Mouse (Mus musculus): ENCODE measurements at regions not wholly inside any gene's neighbourhood (a gene's known extent, or its start where the extent isn't known, plus 50 kb on each side); places are given as distances from the start of the nearest gene placed in this dataset.

- DNase-seq: no peak
Measured at GRCm38 (mm10) chr11:44049253-44049976, 148.4 kb upstream of the Adra1b start.

GRCm38 (mm10) chr11:44052481-44052880 is 151.5 kb upstream of the Adra1b start:
- DNase-seq: no peak

DNA sequence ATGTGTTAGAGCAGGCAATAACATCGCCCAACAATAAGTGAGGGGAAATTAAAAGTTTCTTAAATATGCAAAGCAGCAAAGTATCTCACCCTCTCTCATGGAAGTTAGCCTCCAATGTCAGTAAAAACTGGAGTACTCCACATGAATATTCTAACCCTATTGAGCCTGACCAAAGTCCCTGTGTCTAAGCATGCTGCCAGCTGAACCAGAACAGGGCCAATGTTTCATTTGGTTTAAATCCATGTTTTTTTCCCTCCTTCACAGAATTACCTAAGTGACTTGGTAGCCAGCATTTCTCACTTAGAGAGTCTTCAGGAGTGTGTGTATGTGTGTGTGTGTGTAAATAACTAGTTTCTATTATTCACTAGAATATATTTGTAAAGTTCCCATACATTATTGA is 161.4 kb upstream of the Adra1b start:
- no peak for DNase-seq

DNA sequence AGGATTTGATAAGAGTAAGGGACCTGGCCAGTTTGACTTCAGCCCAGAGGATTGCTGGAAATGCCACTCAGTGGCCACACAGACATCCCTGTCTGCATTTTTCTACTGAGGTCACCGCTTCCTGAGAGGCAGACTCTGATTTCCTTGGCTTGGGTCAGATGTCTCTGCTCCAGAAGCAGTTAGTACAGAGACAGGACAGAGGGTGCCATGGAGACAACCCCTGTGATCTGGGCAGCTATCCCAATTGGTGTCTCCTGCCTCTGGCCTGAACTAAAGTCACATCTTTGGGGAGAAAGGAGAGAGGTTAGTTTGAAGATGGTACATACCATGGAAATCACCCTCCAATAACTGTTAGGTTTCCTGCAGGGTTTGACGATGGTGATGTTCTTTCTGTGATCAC is 165.2 kb upstream of the Adra1b start:
- no peak for DNase-seq

DNA sequence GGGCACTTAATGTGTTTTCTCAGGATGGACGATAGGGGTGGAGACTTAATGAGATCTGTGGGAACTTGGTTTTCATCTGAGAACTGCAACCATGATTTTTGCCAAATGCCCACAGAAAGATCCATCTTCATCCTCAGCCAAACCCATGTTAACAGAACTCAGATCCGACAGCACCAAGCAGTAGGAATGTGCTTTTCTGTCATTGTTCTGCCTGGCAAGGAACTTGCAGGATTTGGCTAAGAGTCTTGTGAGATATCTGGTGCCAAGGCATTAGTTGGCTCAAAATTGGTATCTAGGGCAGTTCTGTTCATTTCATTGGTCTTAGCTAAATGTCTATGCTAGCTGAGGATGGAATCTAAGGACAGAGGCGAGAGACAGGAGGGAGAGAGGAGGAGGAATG is 182.7 kb upstream of the Adra1b start:
- DNase-seq: no peak

DNA sequence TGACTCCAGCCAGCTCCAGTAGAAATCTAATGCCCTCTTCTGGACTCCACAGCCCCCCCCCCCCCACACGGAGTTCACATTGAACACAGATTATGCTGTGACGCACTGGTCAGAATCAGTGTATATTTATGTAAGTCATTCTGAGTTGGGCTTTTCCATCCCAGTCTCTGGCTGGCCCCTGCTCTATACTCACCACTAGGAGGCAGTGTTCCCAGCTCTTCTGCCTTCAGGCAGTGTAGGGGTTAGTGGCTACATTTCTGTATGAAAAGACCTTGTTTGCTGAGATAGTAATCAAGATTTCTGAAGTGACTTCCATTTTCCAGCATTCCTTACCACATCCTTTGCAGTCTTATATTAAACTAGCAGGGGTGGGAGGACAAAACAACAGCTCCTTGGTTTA is 185.9 kb upstream of the Adra1b start:
- DNase-seq: no peak

GRCm38 (mm10) chr11:44089514-44089913 is 188.5 kb upstream of the Adra1b start:
- no peak for DNase-seq

DNA sequence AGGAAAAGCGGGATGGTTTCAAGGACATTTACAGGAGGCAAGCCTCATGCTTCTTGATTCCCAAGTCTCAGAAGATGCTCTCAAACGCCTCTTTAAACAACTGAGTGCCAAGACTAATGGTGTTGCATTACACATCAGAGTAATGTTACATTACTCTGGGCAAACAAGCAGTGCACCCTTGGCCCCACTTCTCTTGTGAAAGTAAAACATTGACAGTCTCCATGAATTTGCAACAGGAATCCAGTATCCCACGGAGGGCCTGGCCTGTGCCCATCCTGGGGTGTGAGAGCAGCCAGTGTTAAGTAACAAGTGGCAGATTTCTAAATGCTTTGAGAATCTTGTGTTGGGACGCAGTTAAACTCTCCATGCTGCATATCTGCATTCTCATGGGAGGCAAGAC is 194.3 kb upstream of the Adra1b start:
- DNase-seq: no peak

- no peak for DNase-seq
Measured at GRCm38 (mm10) chr11:44103188-44103840, 202.3 kb upstream of the Adra1b start.

DNA sequence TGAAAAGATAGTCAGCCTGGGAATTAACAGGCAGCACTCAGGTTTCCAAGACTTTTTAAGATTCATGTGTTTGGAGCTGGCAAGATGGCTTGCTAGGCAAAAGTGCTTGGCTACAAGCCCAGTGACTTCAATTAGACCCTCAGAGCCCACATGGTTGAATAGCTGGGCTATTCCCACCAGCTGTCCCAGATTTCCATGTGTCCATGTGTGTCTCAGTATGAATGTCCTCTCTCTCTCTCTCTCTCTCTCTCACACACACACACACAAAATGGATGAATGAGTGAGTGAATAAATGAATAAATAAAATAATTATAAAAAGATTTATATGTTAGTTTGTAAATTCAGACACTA is 202.8 kb upstream of the Adra1b start:
- DNase-seq: no peak

DNA sequence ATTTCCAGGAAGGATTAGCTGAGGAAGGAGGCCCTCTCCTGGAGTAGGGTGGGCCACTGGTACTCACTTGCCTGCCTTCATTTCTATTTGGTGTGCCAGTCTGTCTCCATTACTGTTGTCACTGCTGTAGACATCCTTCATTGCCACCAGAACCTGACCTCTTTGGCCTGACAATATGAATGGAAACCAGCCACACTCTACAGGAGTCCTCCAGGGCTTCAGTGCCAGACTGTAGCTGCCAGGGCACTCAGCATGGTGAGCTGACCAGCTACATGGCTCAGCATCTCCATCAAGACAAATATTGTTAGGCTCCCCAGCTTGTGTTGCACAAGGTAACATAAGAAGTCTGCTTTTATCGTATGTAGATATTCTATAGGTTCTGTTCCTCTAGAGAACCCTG is 205.2 kb upstream of the Adra1b start:
- no peak for DNase-seq

GRCm38 (mm10) chr11:44111525-44111924 is 210.5 kb upstream of the Adra1b start:
- DNase-seq: no peak

DNA sequence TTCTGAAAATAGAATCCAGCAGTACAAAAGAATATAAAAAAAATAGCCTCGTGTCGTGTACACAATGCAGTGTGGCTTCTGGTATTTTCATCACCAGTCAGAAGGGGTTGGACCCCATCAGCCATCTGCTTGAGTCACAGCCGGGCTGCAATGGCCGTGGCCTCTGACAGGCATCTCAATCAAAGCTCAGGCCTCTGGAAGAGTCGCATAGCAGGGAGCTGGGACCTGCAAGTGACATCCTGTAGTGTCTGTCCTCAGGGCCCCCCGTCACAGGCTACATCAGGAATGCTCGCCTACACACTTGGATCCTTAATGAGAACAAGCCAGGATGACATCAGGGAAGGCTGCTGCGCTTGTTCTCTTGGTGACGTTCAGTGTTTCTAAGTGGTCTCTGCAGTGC is 226.1 kb upstream of the Adra1b start:
- DNase-seq: no peak

- DNase-seq: no peak
Measured at GRCm38 (mm10) chr11:44128481-44128880, 227.5 kb upstream of the Adra1b start.

DNA sequence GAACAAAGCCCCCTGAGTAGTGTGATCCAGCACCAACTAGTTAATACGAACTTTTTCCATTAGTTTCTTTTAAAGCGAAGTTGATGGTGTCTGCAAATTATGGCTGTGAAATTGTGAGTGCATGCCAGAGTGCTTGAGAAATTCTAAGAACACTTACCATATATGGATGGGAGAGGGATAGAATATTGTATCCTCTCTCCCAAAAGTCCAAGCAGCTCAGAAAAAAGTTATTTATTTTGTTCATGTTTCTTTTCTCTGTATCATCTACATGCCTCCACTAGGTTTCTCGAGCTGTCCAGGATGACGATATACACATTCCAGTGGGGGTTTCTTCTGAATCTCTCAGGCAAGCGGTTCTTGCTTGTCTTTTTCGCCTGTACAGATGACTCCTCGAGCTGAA is 232.2 kb upstream of the Adra1b start:
- no peak for DNase-seq

- DNase-seq: no peak
Measured at GRCm38 (mm10) chr11:44136024-44136423, 235.0 kb upstream of the Adra1b start.

GRCm38 (mm10) chr11:44142996-44143395 is 242.0 kb upstream of the Adra1b start:
- DNase-seq: no peak

GRCm38 (mm10) chr11:44144477-44144876 is 243.5 kb upstream of the Adra1b start:
- no peak for DNase-seq

DNA sequence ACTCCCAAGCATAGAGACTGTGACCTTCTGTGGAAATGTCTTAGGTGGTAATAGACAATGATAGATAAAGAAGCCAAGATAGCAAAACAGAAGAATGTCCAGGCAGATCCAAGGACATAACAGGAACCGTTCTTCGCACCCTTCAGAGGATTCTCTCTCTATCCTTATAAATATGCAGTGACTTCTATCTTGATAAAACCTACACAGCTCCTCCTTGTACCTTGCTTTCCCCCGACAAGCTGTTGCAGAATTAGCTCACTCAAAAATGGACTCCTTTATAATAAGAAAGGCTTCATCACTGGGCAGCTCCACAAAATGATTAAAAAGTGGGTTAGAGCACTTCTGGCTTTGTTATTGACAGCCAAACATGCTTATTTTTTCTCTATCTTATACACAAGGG is 245.4 kb upstream of the Adra1b start:
- DNase-seq: no peak

- DNase-seq: no peak
Measured at GRCm38 (mm10) chr11:44153576-44153975, 246.3 kb upstream of the Il12b start.

GRCm38 (mm10) chr11:44155591-44155990 is 244.3 kb upstream of the Il12b start:
- DNase-seq: no peak

DNA sequence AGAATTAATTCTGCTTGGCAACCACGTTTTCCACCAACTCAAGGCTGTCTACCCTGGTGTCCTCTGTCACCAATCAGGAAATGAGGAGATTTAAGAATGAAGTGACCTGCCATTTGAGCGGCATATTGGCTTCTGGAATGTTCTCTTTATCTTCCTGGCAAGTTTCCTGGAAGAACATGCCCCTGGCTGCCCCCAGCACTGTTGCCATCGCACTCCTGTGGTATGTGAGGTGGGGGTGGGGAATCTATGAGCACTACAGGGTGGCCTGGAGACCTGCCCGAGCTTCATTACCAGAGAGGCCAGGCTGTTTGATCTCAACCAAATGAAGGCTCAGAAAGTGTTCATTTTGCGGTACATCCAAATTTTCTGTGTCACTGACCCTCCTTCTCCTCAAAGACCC is 243.8 kb upstream of the Il12b start:
- DNase-seq: no peak

GRCm38 (mm10) chr11:44156490-44157345 is 243.1 kb upstream of the Il12b start:
- no peak for DNase-seq

DNA sequence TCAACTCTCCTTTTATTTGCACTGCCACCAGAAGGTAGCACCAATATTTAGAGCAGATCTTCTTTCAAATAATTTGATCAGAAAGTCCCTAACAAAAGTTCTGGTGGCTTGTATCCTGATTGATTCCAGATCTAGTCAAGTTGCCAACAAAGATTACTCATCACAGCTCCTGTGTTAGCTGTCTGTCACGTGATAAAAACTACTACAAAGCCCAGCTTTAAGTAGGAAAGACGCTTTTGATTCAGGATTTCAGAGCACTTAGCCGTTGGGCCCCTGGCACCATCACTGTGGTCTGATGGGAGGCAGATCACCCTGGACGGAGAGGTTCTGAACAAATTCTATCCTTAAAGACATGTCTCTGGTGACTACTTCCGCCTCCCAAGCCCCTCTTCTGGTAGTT is 241.6 kb upstream of the Il12b start:
- no peak for DNase-seq

Data from cerebellum, adult 11 months (tissue).